9 mouse cellular contexts compared by ENCODE assay signal in genomic region chr8:9772519-9772840, GRCm38 (mm10). TPM values are rescaled to one million over a fixed set of nuclear protein-coding genes. Genes with fewer than 3 reads are reported as not detected.
DNase-seq lines count a peak whose midpoint lies in the region; ATAC-seq and TF ChIP-seq lines count a peak whose summit lies in the region.
"Had no signal": no experiment of that assay in that cellular context is flagged by ENCODE, and none has a peak within 500 bp of the region (broad histone marks: within the 10 kb centered on the region; RNA-seq: fewer than 3 reads in every experiment).

No protein-coding gene starts in this region.

- peak; percentile 47; the same call in 1 of the 2 replicates for TF ChIP-seq CTCF in kidney, postnatal 0 days (IDR thresholded peaks at IDR 0.05; ENCODE audit: low read depth)

- H3K9me3 ChIP-seq in kidney, postnatal 0 days (replicated peaks; ENCODE audit: low read length) = no peaks in the 10 kb centered on the region
- H3K9me3 ChIP-seq in embryonic facial prominence, embryonic 15.5 days (replicated peaks) = no peaks in the 10 kb centered on the region
- no peaks in the 10 kb centered on the region for H3K9me3 ChIP-seq in midbrain, embryonic 13.5 days

- H3K4me1 ChIP-seq in kidney, postnatal 0 days (replicated peaks; ENCODE audit: insufficient read depth, low read length) = peaks cover 13% of the 10 kb centered on the region; the same call in 1 of the 2 replicates
- H3K4me1 ChIP-seq in embryonic facial prominence, embryonic 15.5 days = peaks cover 24% of the 10 kb centered on the region
- H3K4me1 ChIP-seq in midbrain, embryonic 13.5 days (replicated peaks) = peaks cover 30% of the 10 kb centered on the region

- H3K27me3 ChIP-seq in kidney, postnatal 0 days (ENCODE audit: insufficient read depth, low read length) = peaks cover 25% of the 10 kb centered on the region
- H3K27me3 ChIP-seq in embryonic facial prominence, embryonic 15.5 days = peaks cover 59% of the 10 kb centered on the region
- peaks cover 5% of the 10 kb centered on the region; the same call in 1 of the 2 replicates for H3K27me3 ChIP-seq in midbrain, embryonic 13.5 days

- peak; percentile 33 for DNase-seq in kidney, postnatal 0 days (ENCODE audit: low spot score)
- DNase-seq in kidney, postnatal 10 days = no peak
- DNase-seq in layer of hippocampus, adult 18-20 months (ENCODE audit: low spot score in 2 of 2) = peak; percentile 12 to 62
- no peak for DNase-seq in urinary bladder, postnatal 25 days (ENCODE audit: low spot score)
- DNase-seq in ovary, postnatal 14 days (ENCODE audit: low spot score) = no peak

- peak overlapping the region; percentile 68 for H3K4me2 ChIP-seq in kidney, postnatal 0 days (ENCODE audit: low read length)
- peak overlapping the region; percentile 86 for H3K4me2 ChIP-seq in embryonic facial prominence, embryonic 15.5 days (replicated peaks)
- peak overlapping the region; percentile 79 for H3K4me2 ChIP-seq in midbrain, embryonic 13.5 days (replicated peaks)

- 0 out of 2 replicates have a peak, but pooled peaks have one; percentile 38 for ATAC-seq in kidney, postnatal 0 days (replicated peaks; ENCODE audit: low FRiP score, low read depth)
- no peak for ATAC-seq in embryonic facial prominence, embryonic 15.5 days (ENCODE audit: insufficient number of reproducible peaks, low FRiP score, low TSS enrichment, low read depth)
- peak; percentile 85 for ATAC-seq in midbrain, embryonic 13.5 days
- ATAC-seq in megakaryocyte, adult 5-6 weeks (ENCODE audit: poor library complexity, severe bottlenecking) = no peak

- H3K9ac ChIP-seq in kidney, postnatal 0 days (ENCODE audit: low read depth, low read length) = no peak overlapping the region
- no peak overlapping the region for H3K9ac ChIP-seq in embryonic facial prominence, embryonic 15.5 days
- peak overlapping the region; percentile 76 for H3K9ac ChIP-seq in midbrain, embryonic 13.5 days (replicated peaks)

- H3K27ac ChIP-seq in kidney, postnatal 0 days = no peak overlapping the region
- H3K27ac ChIP-seq in embryonic facial prominence, embryonic 15.5 days (replicated peaks) = no peak overlapping the region
- H3K27ac ChIP-seq in midbrain, embryonic 13.5 days = peak overlapping the region; percentile 92

- no peaks in the 10 kb centered on the region for H3K36me3 ChIP-seq in kidney, postnatal 0 days (ENCODE audit: insufficient read depth, low read length)
- H3K36me3 ChIP-seq in embryonic facial prominence, embryonic 15.5 days = no peaks in the 10 kb centered on the region
- no peaks in the 10 kb centered on the region for H3K36me3 ChIP-seq in midbrain, embryonic 13.5 days

- 10% methylated on average over 6 of the region's 6 CpGs for WGBS in kidney, postnatal 0 days
- 4% methylated on average over 6 of the region's 6 CpGs for WGBS in embryonic facial prominence, embryonic 15.5 days
- 2% methylated on average over 6 of the region's 6 CpGs for WGBS in midbrain, embryonic 13.5 days

- H3K4me3 ChIP-seq in kidney, postnatal 0 days (replicated peaks; ENCODE audit: low read depth, low read length) = no peak overlapping the region; the same call in 1 of the 2 replicates
- H3K4me3 ChIP-seq in embryonic facial prominence, embryonic 15.5 days (replicated peaks) = peak overlapping the region; percentile 49
- H3K4me3 ChIP-seq in midbrain, embryonic 13.5 days (replicated peaks) = peak overlapping the region; percentile 84

RNA-seq across cellular contexts. Expression of gene Fam155a, which starts 1.5 kb away (rescaled TPM):
- 0.13 and 0.14 TPM in 2 replicates for polyA plus RNA-seq in kidney, postnatal 0 days (2015; fragmentation: Nextera tagmentation; extraction: Ambion mirVana)
- polyA plus RNA-seq in embryonic facial prominence, embryonic 15.5 days (2015; fragmentation: Nextera tagmentation; extraction: Ambion mirVana) = 1.1 and 1.2 TPM in 2 replicates
- 100 to 1,000 TPM; 117 to 119 TPM for total RNA-seq in layer of hippocampus, adult 18-20 months (2021)
- polyA plus RNA-seq in midbrain, embryonic 13.5 days (2015; fragmentation: Nextera tagmentation; extraction: Ambion mirVana) = 21.2 and 21.9 TPM in 2 replicates
- not detected in 2 replicates for total RNA-seq in megakaryocyte, adult 5-6 weeks (2015)
- total RNA-seq in megakaryocyte, adult 5-6 weeks (2017) = not detected in 2 replicates
- total RNA-seq: hematopoietic stem cell, adult 5-6 weeks had no signal

Comparison
In these comparisons a context has a peak if more than half of its experiments do, and no peak if none do; other contexts are left out.
1. DNase-seq: peak in kidney, postnatal 0 days (single experiment) and layer of hippocampus, adult 18-20 months (2 of 2); none in kidney, postnatal 10 days (single experiment), urinary bladder, postnatal 25 days (single experiment) and ovary, postnatal 14 days (single experiment).
2. ATAC-seq: peak in kidney, postnatal 0 days (single experiment) and midbrain, embryonic 13.5 days (single experiment); none in embryonic facial prominence, embryonic 15.5 days (single experiment) and megakaryocyte, adult 5-6 weeks (single experiment).
3. RNA of gene Fam155a, which starts 1.5 kb away (polyA plus RNA-seq): 21.2 to 21.9 TPM in midbrain, embryonic 13.5 days; 1.1 to 1.2 TPM in embryonic facial prominence, embryonic 15.5 days and 0.13 to 0.14 TPM in kidney, postnatal 0 days; every median in the first group is over 10 times any median in the second.
4. Peak in every context shown above with its lines, with median percentiles within 50 percentile points of each other: H3K4me2 ChIP-seq.